Mouse (Mus musculus) CH12.LX (cell line): ENCODE data around the gene AL732309.1.

Source experiments
- CHD1 ChIP-seq: IDR thresholded peaks from 2 replicates; pipeline ENCODE4 v1.6.1; 2012; ENCODE audit warnings: low read depth, low read length, improper control_type of control experiment, inconsistent platforms
- CHD2 ChIP-seq: IDR thresholded peaks from 2 replicates; pipeline ENCODE4 v1.6.1; 2011; ENCODE audit warnings: low read length, improper control_type of control experiment
- CTCF ChIP-seq, 2 experiments: IDR thresholded peaks in 1 of 2; conservative IDR thresholded peaks in 1 of 2; 2 replicates each; pipeline ENCODE4 v1.5.1; 2011 to 2012; ENCODE audit warnings: low read depth in 2 of 2, low read length in 2 of 2, improper control_type of control experiment in 1 of 2, inconsistent platforms in 1 of 2, mild to moderate bottlenecking in 1 of 2, moderate library complexity in 1 of 2
- E2F4 ChIP-seq: IDR thresholded peaks from 2 replicates; pipeline ENCODE4 v1.6.1; 2011; ENCODE audit warnings: low read depth, low read length, improper control_type of control experiment; ENCODE audit not compliant: insufficient replicate concordance
- EP300 ChIP-seq: IDR thresholded peaks from 2 replicates; pipeline ENCODE4 v1.6.1; 2011; ENCODE audit warnings: low read length, improper control_type of control experiment
- GABPA ChIP-seq: IDR thresholded peaks from 2 replicates; pipeline ENCODE4 v1.6.1; 2012; ENCODE audit warnings: low read depth, low read length, improper control_type of control experiment, inconsistent platforms; ENCODE audit not compliant: insufficient replicate concordance
- HCFC1 ChIP-seq: IDR thresholded peaks from 2 replicates; pipeline ENCODE4 v1.6.1; 2012; ENCODE audit warnings: low read depth, mild to moderate bottlenecking, inconsistent platforms, low read length, improper control_type of control experiment
- JUND ChIP-seq: conservative IDR thresholded peaks from 2 replicates; pipeline ENCODE4 v1.6.1; 2011; ENCODE audit warnings: low read depth, low read length, improper control_type of control experiment
- MAFK ChIP-seq: IDR thresholded peaks from 2 replicates; pipeline ENCODE4 v1.6.1; 2011; ENCODE audit warnings: low read length, improper control_type of control experiment; ENCODE audit not compliant: insufficient replicate concordance
- MAX ChIP-seq: IDR thresholded peaks from 2 replicates; pipeline ENCODE4 v1.6.1; 2011; ENCODE audit warnings: low read length, improper control_type of control experiment
- MEF2A ChIP-seq: IDR thresholded peaks from 2 replicates; pipeline ENCODE4 v1.6.1; 2014; ENCODE audit warnings: low read depth, mild to moderate bottlenecking, inconsistent platforms, low read length, improper control_type of control experiment, borderline replicate concordance
- MXI1 ChIP-seq: IDR thresholded peaks from 2 replicates; pipeline ENCODE4 v1.6.1; 2011; ENCODE audit warnings: mild to moderate bottlenecking, low read depth, low read length, improper control_type of control experiment
- POLR2A ChIP-seq: IDR thresholded peaks from 2 replicates; pipeline ENCODE4 v1.6.1; 2011; ENCODE audit warnings: low read depth, mild to moderate bottlenecking, improper control_type of control experiment, low read length
- TCF12 ChIP-seq: IDR thresholded peaks from 2 replicates; pipeline ENCODE4 v1.6.1; 2014; ENCODE audit warnings: low read depth, mild to moderate bottlenecking, inconsistent platforms, low read length, improper control_type of control experiment

DNA sequence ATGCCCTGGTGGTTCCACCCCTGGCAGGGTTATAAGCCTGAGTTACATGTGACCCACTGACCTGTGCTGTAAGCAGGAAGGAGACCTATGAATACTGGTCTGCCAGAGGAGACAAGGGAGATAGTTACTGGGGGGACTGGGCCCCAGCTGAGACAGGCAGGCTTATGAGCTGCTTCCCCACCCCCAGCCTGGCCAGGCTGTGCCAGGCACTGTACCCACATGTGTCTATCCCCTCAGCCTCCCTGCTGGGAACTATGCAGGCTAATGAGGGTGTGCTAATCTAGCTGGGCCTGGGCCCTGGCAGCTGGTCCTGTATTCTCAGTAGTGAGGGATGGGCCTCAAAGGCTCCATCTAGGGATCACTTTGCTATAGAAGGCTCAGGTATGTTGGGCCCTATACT, 20.6 kb upstream of the AL732309.1 start:
- no peak for TF ChIP-seq GABPA
- TF ChIP-seq POLR2A, result no peak
- no peak; a peak in 1 of 4 replicates for TF ChIP-seq CTCF (conservative IDR thresholded peaks at IDR 0.05 in 1 of 2, IDR thresholded peaks at IDR 0.05 in 1 of 2; ENCODE audit: low read depth in 2 of 2, low read length in 2 of 2)
- no peak for TF ChIP-seq JUND
- no peak for TF ChIP-seq MXI1
- TF ChIP-seq TCF12, result no peak
- no peak for TF ChIP-seq EP300
- no peak for TF ChIP-seq CHD2
- no peak for TF ChIP-seq E2F4
- TF ChIP-seq MAX, result no peak
- TF ChIP-seq HCFC1, result no peak
- TF ChIP-seq CHD1, result no peak
- TF ChIP-seq MEF2A, result no peak
- TF ChIP-seq MAFK, result no peak
